Mouse (Mus musculus) liver, postnatal 0 days (tissue): Measurements from ENCODE around the gene Eif6. TPM values are rescaled to one million over a fixed set of nuclear protein-coding genes. Genes with fewer than 3 reads are reported as not detected.

Source experiments
- ATAC-seq: fragments of 200-750 bp; cut with Nextera tagmentation; 2 replicates; pipeline ENCODE4 v1.8.0; 2017; ENCODE audit warnings: mild to moderate bottlenecking, moderate library complexity
- DNase-seq: peaks from one replicate; pipeline ENCODE4 v3.0.0-alpha.2; 2016
- H3K27ac ChIP-seq: fragments of 300-500 bp; sonication (generic); 2 replicates; pipeline ENCODE4 v1.5.1; 2014; ENCODE audit warnings: antibody characterized with exemption, moderate library complexity, mild to moderate bottlenecking, low read depth
- H3K27me3 ChIP-seq: fragments of 300-500 bp; sonication (generic); 2 replicates; pipeline ENCODE4 v1.6.1; 2014; ENCODE audit warnings: low read length, control low read depth, mixed read lengths; ENCODE audit not compliant: insufficient read depth
- H3K36me3 ChIP-seq: fragments of 300-500 bp; sonication (generic); replicated peaks from 2 replicates; pipeline ENCODE4 v1.6.1; 2014; ENCODE audit warnings: mild to moderate bottlenecking, control low read depth, low read length, moderate library complexity, mixed read lengths; ENCODE audit not compliant: insufficient read depth
- H3K4me1 ChIP-seq: fragments of 300-500 bp; sonication (generic); 2 replicates; pipeline ENCODE4 v1.6.1; 2014; ENCODE audit warnings: antibody characterized with exemption, mild to moderate bottlenecking, control low read depth; ENCODE audit not compliant: insufficient read depth
- H3K4me2 ChIP-seq: fragments of 300-500 bp; sonication (generic); 2 replicates; pipeline ENCODE4 v1.6.1; 2014; ENCODE audit warnings: low read depth, mild to moderate bottlenecking, low read length, moderate library complexity, mixed read lengths
- H3K4me3 ChIP-seq: fragments of 300-500 bp; sonication (generic); 2 replicates; pipeline ENCODE4 v1.5.1; 2014; ENCODE audit warnings: low read depth, low read length
- H3K9ac ChIP-seq: fragments of 300-500 bp; sonication (generic); replicated peaks from 2 replicates; pipeline ENCODE4 v1.6.1; 2014; ENCODE audit warnings: mild to moderate bottlenecking, moderate library complexity
- H3K9me3 ChIP-seq: fragments of 300-500 bp; sonication (generic); 2 replicates; pipeline ENCODE4 v1.6.1; 2016; ENCODE audit warnings: mild to moderate bottlenecking, control low read depth, low read length, mixed read lengths
- CTCF ChIP-seq: sonication (generic); IDR thresholded peaks from 2 replicates; pipeline ENCODE4 v1.5.1; 2016; ENCODE audit warnings: antibody characterized with exemption, low read depth
- EP300 ChIP-seq: IDR thresholded peaks from 2 replicates; pipeline ENCODE4 v1.6.1; 2016; ENCODE audit warnings: antibody characterized with exemption, low read depth, mild to moderate bottlenecking
- WGBS: fragments of 180-500 bp; shearing (Covaris S2); extraction: QIAGEN DNeasy Blood & Tissue Kit; methylation state at CpG from one replicate; pipeline ENCODE4 v1.1.7; 2014; ENCODE audit not compliant: insufficient replicate concordance; 5-methylcytosine and 5-hydroxymethylcytosine counted together
- polyA plus RNA-seq: library from polyadenylated mRNA; unstranded; fragments of >200 nt; fragmentation: Nextera tagmentation; extraction: Ambion mirVana; gene quantifications from 2 replicates; pipeline ENCODE4 v1.2.1, GENCODE M21; 2015

The Eif6 gene
- polyA plus RNA-seq, 1 experiment from 2014 or later, result 130 TPM

- ATAC-seq, result no peak
- Histone ChIP-seq H3K9ac (peak within 1 kb of the TSS; percentile 91), H3K27me3 (no peaks in the 10 kb centered on the region), H3K27ac (peak within 1 kb of the TSS; percentile 88), H3K9me3 (no peaks in the 10 kb centered on the region), H3K4me2 (peak within 1 kb of the TSS; percentile 99), H3K4me1 (peaks cover 15% of the 10 kb centered on the region), H3K36me3 (peaks cover 34% of the 10 kb centered on the region), H3K4me3 (peak within 1 kb of the TSS; percentile 80)
- no peak for TF ChIP-seq CTCF
- TF ChIP-seq EP300, result no peak
- DNase-seq, result no peak
Measured at GRCm38 (mm10) chr2:155819392-155819448, 7.5 kb downstream of the Eif6 start, which contains the start of gene BC029722. Gene BC029722 (minus strand): TSS chr2:155819426.

- H3K27me3 ChIP-seq, result no peaks in the 10 kb centered on the region
- H3K9ac ChIP-seq, result peak overlapping the region; percentile 91
- peak; percentile 97 for DNase-seq
- peaks cover 15% of the 10 kb centered on the region for H3K4me1 ChIP-seq
- H3K4me2 ChIP-seq, result peak overlapping the region; percentile 99
- peak overlapping the region; percentile 88 for H3K27ac ChIP-seq
- peak overlapping the region; percentile 80 for H3K4me3 ChIP-seq
- H3K36me3 ChIP-seq, result peaks cover 34% of the 10 kb centered on the region
- TF ChIP-seq EP300, result no peak
- TF ChIP-seq CTCF, result no peak
- no peaks in the 10 kb centered on the region for H3K9me3 ChIP-seq
- ATAC-seq, result peak; percentile 97
- 2% methylated on average over 34 of the region's 37 CpGs for WGBS
Measured at GRCm38 (mm10) chr2:155818596-155819391, 7.9 kb downstream of the Eif6 start.

- Histone ChIP-seq H3K36me3 (peaks cover 21% of the 10 kb centered on the region), H3K4me1 (peaks cover 15% of the 10 kb centered on the region), H3K9ac (no peak overlapping the region), H3K4me2 (peak overlapping the region; percentile 99), H3K27ac (no peak overlapping the region), H3K4me3 (no peak overlapping the region; the same call in 1 of the 2 replicates), H3K9me3 (no peaks in the 10 kb centered on the region), H3K27me3 (no peaks in the 10 kb centered on the region)
- DNase-seq (peak; percentile 45), ATAC-seq (no peak)
- 62% methylated on average over 10 of the region's 10 CpGs for WGBS
- TF ChIP-seq CTCF, result no peak
- TF ChIP-seq EP300, result no peak
Measured at GRCm38 (mm10) chr2:155817301-155818245, 9.2 kb downstream of the Eif6 start.

- ATAC-seq (no peak), DNase-seq (no peak)
- no peak overlapping the region for H3K4me3 ChIP-seq
- H3K36me3 ChIP-seq, result peaks cover 10% of the 10 kb centered on the region
- no peak overlapping the region for H3K4me2 ChIP-seq
- no peaks in the 10 kb centered on the region for H3K9me3 ChIP-seq
- no peak overlapping the region for H3K27ac ChIP-seq
- 100% methylated on average over 1 of the region's 1 CpGs for WGBS
- TF ChIP-seq EP300 (no peak), CTCF (no peak)
- peaks cover 15% of the 10 kb centered on the region for H3K4me1 ChIP-seq
- H3K9ac ChIP-seq, result no peak overlapping the region
- H3K27me3 ChIP-seq, result no peaks in the 10 kb centered on the region
Measured at GRCm38 (mm10) chr2:155816179-155816578, 10.5 kb downstream of the Eif6 start.

- TF ChIP-seq EP300, result no peak
- no peaks in the 10 kb centered on the region; the same call in 1 of the 2 replicates for H3K36me3 ChIP-seq
- no peak overlapping the region for H3K4me2 ChIP-seq
- peaks cover 11% of the 10 kb centered on the region for H3K4me1 ChIP-seq
- no peaks in the 10 kb centered on the region for H3K9me3 ChIP-seq
- H3K27me3 ChIP-seq, result no peaks in the 10 kb centered on the region
- H3K9ac ChIP-seq, result no peak overlapping the region
- no peak for ATAC-seq
- DNase-seq, result no peak
- no peak overlapping the region for H3K4me3 ChIP-seq
- H3K27ac ChIP-seq, result no peak overlapping the region
- WGBS, result 29% methylated on average over 5 of the region's 5 CpGs
Measured at GRCm38 (mm10) chr2:155814829-155815228, 11.9 kb downstream of the Eif6 start.

GRCm38 (mm10) chr2:155812637-155813036, 14.1 kb downstream of the Eif6 start:
- Histone ChIP-seq H3K9ac (no peak overlapping the region), H3K27ac (no peak overlapping the region), H3K4me1 (no peaks in the 10 kb centered on the region), H3K9me3 (no peaks in the 10 kb centered on the region), H3K27me3 (no peaks in the 10 kb centered on the region), H3K36me3 (no peaks in the 10 kb centered on the region), H3K4me2 (no peak overlapping the region), H3K4me3 (no peak overlapping the region)
- TF ChIP-seq EP300, result no peak
- no peak for TF ChIP-seq CTCF
- ATAC-seq (no peak), DNase-seq (no peak)
- 71% methylated on average over 4 of the region's 4 CpGs for WGBS
